Mouse (Mus musculus) midbrain, embryonic 16.5 days (tissue): ENCODE measurements at regions not wholly inside any gene's neighbourhood (a gene's known extent, or its start where the extent isn't known, plus 50 kb on each side); places are given as distances from the start of the nearest gene placed in this dataset.

Experiments used
- ATAC-seq: fragments of 200-750 bp; cut with Nextera tagmentation; 2 replicates; pipeline ENCODE4 v1.8.0; 2017; ENCODE audit warnings: moderate TSS enrichment
- H3K27ac ChIP-seq: fragments of 300-500 bp; sonication (generic); 2 replicates; pipeline ENCODE4 v1.5.1; 2014; ENCODE audit warnings: mild to moderate bottlenecking, low read length, mixed read lengths
- H3K27me3 ChIP-seq: fragments of 300-500 bp; sonication (generic); 2 replicates; pipeline ENCODE4 v1.6.1; 2014; ENCODE audit warnings: low read depth, low read length, mixed read lengths; ENCODE audit not compliant: control insufficient read depth, insufficient read depth
- H3K36me3 ChIP-seq: fragments of 300-500 bp; sonication (generic); 2 replicates; pipeline ENCODE4 v1.6.1; 2014; ENCODE audit warnings: mild to moderate bottlenecking, low read length, moderate library complexity, mixed read lengths; ENCODE audit not compliant: control insufficient read depth, insufficient read depth
- H3K4me1 ChIP-seq: fragments of 300-500 bp; sonication (generic); 2 replicates; pipeline ENCODE4 v1.6.1; 2014; ENCODE audit warnings: mild to moderate bottlenecking, low read length, mixed read lengths; ENCODE audit not compliant: control insufficient read depth, insufficient read depth
- H3K4me2 ChIP-seq: fragments of 300-500 bp; sonication (generic); 2 replicates; pipeline ENCODE4 v1.6.1; 2014; ENCODE audit warnings: mild to moderate bottlenecking, low read length, mixed read lengths
- H3K4me3 ChIP-seq: fragments of 300-500 bp; sonication (generic); 2 replicates; pipeline ENCODE4 v1.5.1; 2014; ENCODE audit warnings: low read depth, mild to moderate bottlenecking, low read length, moderate library complexity, mixed read lengths
- H3K9ac ChIP-seq: fragments of 300-500 bp; sonication (generic); 2 replicates; pipeline ENCODE4 v1.6.1; 2014; ENCODE audit warnings: low read depth, low read length, mixed read lengths
- H3K9me3 ChIP-seq: fragments of 300-500 bp; sonication (generic); replicated peaks from 2 replicates; pipeline ENCODE4 v1.6.1; 2014; ENCODE audit warnings: mild to moderate bottlenecking, low read length, mixed read lengths; ENCODE audit not compliant: control insufficient read depth, poor library complexity, severe bottlenecking
- WGBS: fragments of 180-500 bp; shearing (Covaris S2); extraction: QIAGEN DNeasy Blood & Tissue Kit; methylation state at CpG from one replicate; pipeline ENCODE4 v1.1.7; 2014; 5-methylcytosine and 5-hydroxymethylcytosine counted together

DNA sequence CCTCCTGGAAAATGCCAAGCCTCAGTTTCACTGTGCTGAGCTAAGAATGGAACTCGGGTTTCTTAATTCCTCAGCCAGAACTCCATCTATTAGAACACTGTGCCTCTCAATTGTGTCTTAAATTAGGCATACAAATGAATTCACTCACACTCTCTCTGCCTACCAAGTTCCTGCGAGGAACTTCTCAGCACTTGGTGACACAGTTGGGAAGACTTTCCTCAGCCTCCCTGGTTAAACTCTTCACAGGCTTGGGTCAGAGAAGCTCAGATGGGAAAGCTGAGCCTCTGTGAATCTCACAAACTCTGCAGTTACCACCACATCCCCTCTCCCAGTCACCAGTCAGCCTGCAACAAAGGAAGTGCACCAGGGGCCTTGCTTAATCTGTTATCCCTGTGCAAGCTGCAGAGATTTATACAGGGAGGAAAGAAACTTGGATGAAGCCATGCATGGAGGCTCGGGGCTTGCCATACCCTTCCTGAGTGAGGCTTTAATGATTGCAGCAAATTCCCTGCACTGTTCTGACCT, 188.9 kb upstream of the Cnr1 start:
- 23% methylated on average over 3 of the region's 3 CpGs for WGBS
- Histone ChIP-seq H3K4me1 (peaks cover 14% of the 10 kb centered on the region), H3K9me3 (no peaks in the 10 kb centered on the region), H3K4me3 (no peak overlapping the region), H3K4me2 (no peak overlapping the region), H3K36me3 (no peaks in the 10 kb centered on the region), H3K9ac (no peak overlapping the region), H3K27me3 (no peaks in the 10 kb centered on the region), H3K27ac (peak overlapping the region; percentile 60)
- peak; percentile 54 for ATAC-seq

DNA sequence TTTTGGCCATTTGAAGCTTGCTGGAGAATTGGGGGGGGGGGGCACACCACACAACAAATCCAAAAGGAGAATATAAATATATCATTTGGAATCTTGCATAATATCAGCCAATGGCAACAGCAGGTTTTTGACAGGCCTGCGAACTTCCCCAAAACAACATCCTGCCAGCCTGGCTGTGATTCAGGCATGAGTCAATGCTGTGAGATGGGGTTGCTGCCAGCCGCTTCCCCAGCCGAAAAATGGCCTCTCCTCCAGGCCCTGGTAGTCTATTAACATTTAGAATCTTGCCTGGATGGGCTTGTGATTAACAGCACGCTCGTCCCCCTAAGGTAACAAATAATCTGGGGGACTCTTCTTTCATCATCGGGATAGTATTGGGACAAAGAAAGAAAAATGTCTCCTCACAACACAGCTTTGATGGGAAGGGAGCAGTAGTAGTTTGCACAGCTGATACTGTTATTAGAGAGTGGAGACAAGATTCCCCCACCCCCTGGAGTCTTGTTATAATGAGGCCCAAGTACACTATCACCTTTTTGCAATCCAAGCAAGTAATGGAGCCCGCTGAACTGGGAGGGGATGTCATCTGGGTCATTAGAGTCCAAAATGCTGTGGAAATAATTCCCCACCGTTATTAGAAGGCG, 188.2 kb upstream of the Cnr1 start:
- Histone ChIP-seq H3K4me2 (no peak overlapping the region), H3K4me3 (no peak overlapping the region), H3K27me3 (no peaks in the 10 kb centered on the region), H3K27ac (no peak overlapping the region; the same call in 1 of the 2 replicates), H3K4me1 (peaks cover 14% of the 10 kb centered on the region), H3K36me3 (no peaks in the 10 kb centered on the region), H3K9ac (no peak overlapping the region), H3K9me3 (no peaks in the 10 kb centered on the region)
- WGBS, result 68% methylated on average over 9 of the region's 9 CpGs
- ATAC-seq, result no peak

DNA sequence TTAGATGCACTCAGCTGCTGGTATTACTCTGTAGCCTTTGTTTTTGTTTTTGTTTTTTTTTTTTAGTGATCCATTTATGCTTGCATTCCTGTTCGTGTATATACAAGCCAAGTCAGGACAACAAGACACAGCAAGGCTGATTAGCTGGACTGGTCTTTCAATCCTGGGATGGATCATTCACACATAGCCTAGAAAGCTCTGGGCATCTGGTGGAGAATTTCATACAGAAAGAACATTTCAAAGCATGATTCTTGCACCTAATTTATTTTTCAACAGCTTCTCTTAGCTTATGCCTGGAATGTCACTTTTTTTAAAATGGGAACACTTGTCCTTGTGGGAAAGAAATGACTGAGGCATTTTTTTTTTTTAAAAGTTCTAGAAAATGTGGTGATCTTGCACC, 187.1 kb upstream of the Cnr1 start:
- Histone ChIP-seq H3K27me3 (no peaks in the 10 kb centered on the region), H3K4me1 (peaks cover 14% of the 10 kb centered on the region), H3K9me3 (no peaks in the 10 kb centered on the region), H3K36me3 (no peaks in the 10 kb centered on the region), H3K4me2 (no peak overlapping the region), H3K27ac (no peak overlapping the region), H3K4me3 (no peak overlapping the region), H3K9ac (no peak overlapping the region)
- WGBS, result 74% methylated on average over 1 of the region's 1 CpGs
- ATAC-seq, result no peak

DNA sequence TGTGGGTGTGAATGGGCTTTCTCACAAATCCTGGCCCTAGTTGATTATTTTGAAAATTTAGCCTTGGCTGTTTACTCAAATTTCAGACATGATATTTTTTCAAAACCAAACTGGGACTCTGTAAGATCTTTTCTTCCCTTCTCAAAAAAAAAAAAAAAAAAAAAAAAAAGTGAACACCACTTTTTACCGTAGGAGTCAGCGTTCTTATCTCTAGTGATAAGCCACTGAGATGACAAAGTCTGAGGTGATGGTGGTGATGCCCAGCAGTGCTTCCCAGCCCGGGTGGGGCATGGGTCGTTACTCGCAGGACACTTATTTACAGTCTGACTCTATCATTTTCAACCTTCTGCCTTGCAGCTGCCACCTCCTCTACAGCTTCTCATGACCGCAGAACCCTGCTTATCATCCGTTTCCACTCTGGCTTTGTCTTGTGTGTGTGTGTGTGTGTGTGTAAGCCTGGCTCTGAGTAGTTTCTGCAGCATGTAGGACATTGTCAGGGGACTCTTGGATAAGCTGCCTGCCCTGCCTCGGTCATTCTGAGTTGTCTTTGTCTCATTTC, 186.5 kb upstream of the Cnr1 start:
- no peak for ATAC-seq
- 58% methylated on average over 8 of the region's 8 CpGs for WGBS
- H3K9ac ChIP-seq, result no peak overlapping the region
- no peaks in the 10 kb centered on the region for H3K36me3 ChIP-seq
- H3K9me3 ChIP-seq, result no peaks in the 10 kb centered on the region
- H3K4me2 ChIP-seq, result no peak overlapping the region
- H3K27me3 ChIP-seq, result no peaks in the 10 kb centered on the region
- no peak overlapping the region for H3K4me3 ChIP-seq
- H3K4me1 ChIP-seq, result peaks cover 14% of the 10 kb centered on the region
- no peak overlapping the region for H3K27ac ChIP-seq

DNA sequence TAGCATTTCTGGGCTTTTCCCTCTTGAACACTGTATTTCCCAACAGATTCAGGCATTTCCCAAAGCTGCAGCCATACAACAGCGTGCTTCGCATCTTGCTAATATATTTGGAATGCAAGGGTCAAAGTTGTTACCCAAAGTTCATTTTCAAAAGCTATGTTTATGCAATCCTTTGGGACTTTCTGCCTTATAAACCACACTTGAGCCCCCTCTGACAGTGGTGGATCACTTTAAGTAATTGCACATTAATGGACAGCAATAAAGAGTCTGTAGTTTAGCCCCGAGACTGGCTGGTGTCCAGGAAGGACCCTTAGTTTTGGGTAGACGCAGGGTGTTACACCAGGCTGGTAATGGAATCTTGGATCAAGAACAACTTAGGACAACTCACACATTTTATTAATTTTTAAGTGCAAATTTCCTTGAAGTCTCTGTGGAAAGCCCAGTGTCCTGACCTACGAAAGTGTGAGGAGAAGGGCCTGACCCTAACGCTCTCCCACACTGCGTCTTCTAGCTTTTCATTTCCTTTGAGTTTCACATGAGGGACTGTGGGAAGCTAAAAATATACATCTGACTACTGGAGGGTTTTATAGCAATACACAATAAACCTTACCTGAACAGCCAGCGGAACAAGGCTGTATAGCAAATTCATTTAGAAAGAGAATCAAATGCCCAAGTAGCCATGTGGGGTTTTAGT, 185.0 kb upstream of the Cnr1 start:
- Histone ChIP-seq H3K4me2 (no peak overlapping the region), H3K36me3 (no peaks in the 10 kb centered on the region), H3K4me3 (no peak overlapping the region), H3K9ac (no peak overlapping the region), H3K27ac (no peak overlapping the region), H3K9me3 (no peaks in the 10 kb centered on the region), H3K4me1 (peaks cover 14% of the 10 kb centered on the region), H3K27me3 (no peaks in the 10 kb centered on the region)
- ATAC-seq, result no peak
- 84% methylated on average over 8 of the region's 8 CpGs for WGBS

DNA sequence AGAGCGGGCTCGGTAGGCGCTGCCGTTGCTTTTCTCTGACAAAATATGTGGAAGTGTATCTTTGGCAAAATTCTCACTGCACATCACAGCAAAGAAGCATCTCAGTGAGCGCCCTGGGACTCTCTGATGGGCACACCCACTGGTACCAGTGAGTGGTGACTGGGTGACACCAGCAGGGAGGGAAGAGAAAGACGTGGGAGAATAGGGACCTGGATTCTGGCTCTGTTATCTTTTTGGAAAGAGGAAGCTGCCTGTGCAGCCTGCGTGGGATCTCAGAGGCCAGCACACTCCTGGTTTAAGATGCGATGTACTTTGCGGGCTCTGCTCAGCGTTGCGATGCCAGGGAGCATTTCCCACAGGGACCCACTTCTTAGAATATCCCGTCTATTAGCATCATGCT, 183.4 kb upstream of the Cnr1 start:
- no peak overlapping the region for H3K27ac ChIP-seq
- ATAC-seq, result no peak
- WGBS, result 82% methylated on average over 12 of the region's 12 CpGs
- no peaks in the 10 kb centered on the region for H3K36me3 ChIP-seq
- H3K9ac ChIP-seq, result no peak overlapping the region
- no peaks in the 10 kb centered on the region for H3K27me3 ChIP-seq
- H3K4me2 ChIP-seq, result no peak overlapping the region
- H3K9me3 ChIP-seq, result no peaks in the 10 kb centered on the region
- no peak overlapping the region for H3K4me3 ChIP-seq
- peaks cover 2% of the 10 kb centered on the region; the same call in 1 of the 2 replicates for H3K4me1 ChIP-seq

DNA sequence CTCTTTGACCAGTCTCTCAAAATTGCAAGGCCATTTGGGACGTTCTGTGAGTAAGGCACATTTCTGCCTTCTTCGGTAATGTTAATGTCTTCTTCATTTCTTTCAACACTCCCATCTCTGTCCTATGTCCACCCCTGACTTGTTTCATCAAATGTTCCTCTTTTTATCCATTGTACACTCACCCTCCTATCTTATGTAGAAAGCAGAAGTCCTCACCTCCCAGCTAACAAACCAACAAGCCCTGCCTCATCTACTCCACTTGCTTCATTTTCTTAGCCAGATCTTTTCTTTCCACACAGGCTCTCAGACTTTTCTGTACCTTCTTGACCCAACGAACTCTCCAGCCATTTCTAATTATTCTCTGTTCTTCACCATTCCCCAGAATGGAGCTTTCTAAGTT, 179.2 kb upstream of the Cnr1 start:
- Histone ChIP-seq H3K9me3 (no peaks in the 10 kb centered on the region), H3K9ac (no peak overlapping the region), H3K4me3 (no peak overlapping the region), H3K36me3 (no peaks in the 10 kb centered on the region), H3K27ac (no peak overlapping the region), H3K27me3 (no peaks in the 10 kb centered on the region), H3K4me1 (no peaks in the 10 kb centered on the region), H3K4me2 (no peak overlapping the region)
- 84% methylated on average over 3 of the region's 3 CpGs for WGBS
- ATAC-seq, result no peak

DNA sequence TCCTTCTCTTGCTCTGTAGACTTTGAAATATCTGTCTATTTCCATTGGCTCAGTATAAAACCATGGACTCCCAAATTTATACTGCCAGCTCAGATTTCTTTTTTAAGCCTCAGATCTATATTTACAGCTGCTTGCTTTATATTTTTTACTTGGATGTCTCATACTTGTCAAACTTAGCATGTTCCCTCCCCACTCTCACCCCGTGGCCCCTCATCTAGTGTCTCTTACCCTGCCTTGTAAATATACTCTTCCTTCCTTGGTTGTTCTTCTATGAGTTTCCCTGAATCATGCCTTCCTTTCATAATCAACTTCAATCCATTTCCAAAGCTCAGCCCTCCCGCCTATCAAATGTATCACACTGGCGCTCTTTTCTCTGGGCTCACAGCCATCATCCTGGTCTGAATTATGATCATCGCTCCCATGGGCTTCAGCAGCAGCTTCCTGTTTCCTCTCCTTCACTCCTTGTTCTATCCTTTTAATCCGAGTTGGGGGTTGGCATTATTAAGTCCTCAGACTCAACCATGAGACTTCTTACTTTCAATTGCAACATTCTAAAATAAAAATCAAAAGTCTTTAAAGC, 177.0 kb upstream of the Cnr1 start:
- Histone ChIP-seq H3K27me3 (no peaks in the 10 kb centered on the region), H3K4me3 (no peak overlapping the region), H3K9ac (no peak overlapping the region), H3K4me2 (no peak overlapping the region), H3K27ac (no peak overlapping the region), H3K9me3 (no peaks in the 10 kb centered on the region), H3K4me1 (no peaks in the 10 kb centered on the region), H3K36me3 (no peaks in the 10 kb centered on the region)
- 94% methylated on average over 5 of the region's 5 CpGs for WGBS
- no peak for ATAC-seq

DNA sequence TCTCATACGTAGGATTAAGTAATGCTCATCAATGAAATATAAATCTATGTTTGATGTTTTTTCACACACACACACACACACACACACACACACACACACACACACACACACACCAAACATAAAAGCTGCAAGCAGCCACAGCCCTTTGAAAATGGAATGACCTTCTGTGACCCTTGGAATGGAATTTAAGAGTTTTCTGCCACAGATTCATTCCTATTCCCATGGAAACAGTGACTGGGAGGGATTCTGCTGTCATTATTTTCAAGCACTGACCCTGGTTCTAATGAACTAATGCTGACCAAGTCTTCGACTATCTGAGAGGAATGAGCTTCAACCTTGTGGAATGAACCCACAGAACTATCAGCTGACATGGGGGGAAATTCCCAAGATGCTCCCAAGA, 156.7 kb upstream of the Cnr1 start:
- Histone ChIP-seq H3K9me3 (no peaks in the 10 kb centered on the region), H3K27ac (no peak overlapping the region), H3K27me3 (no peaks in the 10 kb centered on the region), H3K4me2 (no peak overlapping the region), H3K4me1 (no peaks in the 10 kb centered on the region), H3K4me3 (no peak overlapping the region), H3K36me3 (no peaks in the 10 kb centered on the region), H3K9ac (no peak overlapping the region)
- no peak for ATAC-seq
- WGBS, result 24% methylated on average over 2 of the region's 2 CpGs
